Mouse (Mus musculus): ENCODE measurements around the gene Gsg1l. TPM values are rescaled to one million over a fixed set of nuclear protein-coding genes. Genes with fewer than 3 reads are reported as not detected.
A peak's percentile ranks its signal among the peaks of the same experiment; 100 is the strongest.

The Gsg1l gene
- polyA plus RNA-seq, 1 experiment from 2014 or later = 0.65 TPM

GRCm38 (mm10) chr7:125865234-125865633, 217.0 kb downstream of the Gsg1l start:
- Histone ChIP-seq H3K4me3 (ENCODE audit: low read depth, low read length) (no peak overlapping the region), H3K9me3 (ENCODE audit: control insufficient read depth, low read depth, low read length) (no peaks in the 10 kb centered on the region), H3K4me1 (ENCODE audit: control insufficient read depth, insufficient read depth, low read length) (peaks cover 23% of the 10 kb centered on the region; the same call in 1 of the 2 replicates), H3K36me3 (ENCODE audit: control insufficient read depth, insufficient read depth, low read length) (no peaks in the 10 kb centered on the region), H3K9ac (replicated peaks; ENCODE audit: low read depth, low read length) (no peak overlapping the region), H3K27ac (ENCODE audit: low read length) (no peak overlapping the region), H3K4me2 (replicated peaks; ENCODE audit: low read depth, low read length) (no peak overlapping the region), H3K27me3 (ENCODE audit: control insufficient read depth, insufficient read depth, low read length) (no peaks in the 10 kb centered on the region)
- WGBS = 40% methylated on average over 11 of the region's 11 CpGs
- peak; percentile 24; the same call in 1 of the 2 replicates for ATAC-seq (ENCODE audit: insufficient number of reproducible peaks, insufficient read depth, low FRiP score, low read depth)

GRCm38 (mm10) chr7:125864026-125864425, 218.2 kb downstream of the Gsg1l start:
- WGBS = 32% methylated on average over 1 of the region's 1 CpGs
- no peak overlapping the region for H3K9ac ChIP-seq (replicated peaks; ENCODE audit: low read depth, low read length)
- H3K36me3 ChIP-seq (ENCODE audit: control insufficient read depth, insufficient read depth, low read length) = no peaks in the 10 kb centered on the region
- no peaks in the 10 kb centered on the region for H3K9me3 ChIP-seq (ENCODE audit: control insufficient read depth, low read depth, low read length)
- H3K27ac ChIP-seq (ENCODE audit: low read length) = no peak overlapping the region
- H3K27me3 ChIP-seq (ENCODE audit: control insufficient read depth, insufficient read depth, low read length) = no peaks in the 10 kb centered on the region
- ATAC-seq (ENCODE audit: insufficient number of reproducible peaks, insufficient read depth, low FRiP score, low read depth) = no peak
- H3K4me3 ChIP-seq (ENCODE audit: low read depth, low read length) = no peak overlapping the region
- H3K4me2 ChIP-seq (replicated peaks; ENCODE audit: low read depth, low read length) = no peak overlapping the region
- H3K4me1 ChIP-seq (ENCODE audit: control insufficient read depth, insufficient read depth, low read length) = peaks cover 23% of the 10 kb centered on the region; the same call in 1 of the 2 replicates

- H3K4me3 ChIP-seq (ENCODE audit: low read depth, low read length) = no peak overlapping the region
- H3K36me3 ChIP-seq (ENCODE audit: control insufficient read depth, insufficient read depth, low read length) = no peaks in the 10 kb centered on the region
- H3K4me2 ChIP-seq (replicated peaks; ENCODE audit: low read depth, low read length) = no peak overlapping the region
- ATAC-seq (ENCODE audit: insufficient number of reproducible peaks, insufficient read depth, low FRiP score, low read depth) = no peak
- no peak overlapping the region for H3K27ac ChIP-seq (ENCODE audit: low read length)
- peaks cover 17% of the 10 kb centered on the region; the same call in 1 of the 2 replicates for H3K4me1 ChIP-seq (ENCODE audit: control insufficient read depth, insufficient read depth, low read length)
- no peaks in the 10 kb centered on the region for H3K27me3 ChIP-seq (ENCODE audit: control insufficient read depth, insufficient read depth, low read length)
- WGBS = 85% methylated on average over 9 of the region's 9 CpGs
- H3K9me3 ChIP-seq (ENCODE audit: control insufficient read depth, low read depth, low read length) = no peaks in the 10 kb centered on the region
- H3K9ac ChIP-seq (replicated peaks; ENCODE audit: low read depth, low read length) = no peak overlapping the region
Measured at GRCm38 (mm10) chr7:125860421-125860820, 221.8 kb downstream of the Gsg1l start.

GRCm38 (mm10) chr7:125859564-125859963, 222.6 kb downstream of the Gsg1l start:
- 85% methylated on average over 3 of the region's 3 CpGs for WGBS
- ATAC-seq (ENCODE audit: insufficient number of reproducible peaks, insufficient read depth, low FRiP score, low read depth) = no peak

GRCm38 (mm10) chr7:125847528-125847866, 234.7 kb downstream of the Gsg1l start:
- Histone ChIP-seq H3K27me3 (ENCODE audit: control insufficient read depth, insufficient read depth, low read length) (no peaks in the 10 kb centered on the region), H3K9ac (replicated peaks; ENCODE audit: low read depth, low read length) (no peak overlapping the region), H3K4me3 (ENCODE audit: low read depth, low read length) (no peak overlapping the region), H3K27ac (ENCODE audit: low read length) (no peak overlapping the region), H3K4me1 (ENCODE audit: control insufficient read depth, insufficient read depth, low read length) (no peaks in the 10 kb centered on the region), H3K4me2 (replicated peaks; ENCODE audit: low read depth, low read length) (no peak overlapping the region), H3K9me3 (ENCODE audit: control insufficient read depth, low read depth, low read length) (no peaks in the 10 kb centered on the region), H3K36me3 (ENCODE audit: control insufficient read depth, insufficient read depth, low read length) (no peaks in the 10 kb centered on the region; the same call in 1 of the 2 replicates)
- ATAC-seq (ENCODE audit: insufficient number of reproducible peaks, insufficient read depth, low FRiP score, low read depth) = no peak
- WGBS = 98% methylated on average over 2 of the region's 2 CpGs

More at GRCm38 (mm10) chr7:125859564-125859963, 222.6 kb downstream of the Gsg1l start:
- H3K27me3 ChIP-seq (ENCODE audit: control insufficient read depth, insufficient read depth, low read length) = no peaks in the 10 kb centered on the region
- peaks cover 11% of the 10 kb centered on the region; the same call in 1 of the 2 replicates for H3K4me1 ChIP-seq (ENCODE audit: control insufficient read depth, insufficient read depth, low read length)
- H3K9me3 ChIP-seq (ENCODE audit: control insufficient read depth, low read depth, low read length) = no peaks in the 10 kb centered on the region
- H3K36me3 ChIP-seq (ENCODE audit: control insufficient read depth, insufficient read depth, low read length) = no peaks in the 10 kb centered on the region
- H3K4me2 ChIP-seq (replicated peaks; ENCODE audit: low read depth, low read length) = no peak overlapping the region
- no peak overlapping the region for H3K9ac ChIP-seq (replicated peaks; ENCODE audit: low read depth, low read length)
- H3K27ac ChIP-seq (ENCODE audit: low read length) = no peak overlapping the region
- no peak overlapping the region for H3K4me3 ChIP-seq (ENCODE audit: low read depth, low read length)

- H3K4me1 ChIP-seq (ENCODE audit: control insufficient read depth, insufficient read depth, low read length) = no peaks in the 10 kb centered on the region
- H3K4me3 ChIP-seq (ENCODE audit: low read depth, low read length) = no peak overlapping the region
- ATAC-seq (ENCODE audit: insufficient number of reproducible peaks, insufficient read depth, low FRiP score, low read depth) = no peak
- H3K4me2 ChIP-seq (replicated peaks; ENCODE audit: low read depth, low read length) = no peak overlapping the region
- no peaks in the 10 kb centered on the region for H3K27me3 ChIP-seq (ENCODE audit: control insufficient read depth, insufficient read depth, low read length)
- no peak overlapping the region for H3K9ac ChIP-seq (replicated peaks; ENCODE audit: low read depth, low read length)
- 82% methylated on average over 8 of the region's 8 CpGs for WGBS
- H3K36me3 ChIP-seq (ENCODE audit: control insufficient read depth, insufficient read depth, low read length) = no peaks in the 10 kb centered on the region; the same call in 1 of the 2 replicates
- no peaks in the 10 kb centered on the region for H3K9me3 ChIP-seq (ENCODE audit: control insufficient read depth, low read depth, low read length)
- no peak overlapping the region for H3K27ac ChIP-seq (ENCODE audit: low read length)
Measured at GRCm38 (mm10) chr7:125846866-125847527, 235.2 kb downstream of the Gsg1l start.

GRCm38 (mm10) chr7:125845611-125846010, 236.6 kb downstream of the Gsg1l start:
- Histone ChIP-seq H3K4me2 (replicated peaks; ENCODE audit: low read depth, low read length) (no peak overlapping the region), H3K9me3 (ENCODE audit: control insufficient read depth, low read depth, low read length) (no peaks in the 10 kb centered on the region), H3K27ac (ENCODE audit: low read length) (no peak overlapping the region), H3K4me3 (ENCODE audit: low read depth, low read length) (no peak overlapping the region), H3K27me3 (ENCODE audit: control insufficient read depth, insufficient read depth, low read length) (no peaks in the 10 kb centered on the region), H3K36me3 (ENCODE audit: control insufficient read depth, insufficient read depth, low read length) (no peaks in the 10 kb centered on the region; the same call in 1 of the 2 replicates), H3K9ac (replicated peaks; ENCODE audit: low read depth, low read length) (no peak overlapping the region), H3K4me1 (ENCODE audit: control insufficient read depth, insufficient read depth, low read length) (no peaks in the 10 kb centered on the region)
- WGBS = 61% methylated on average over 1 of the region's 1 CpGs
- no peak for ATAC-seq (ENCODE audit: insufficient number of reproducible peaks, insufficient read depth, low FRiP score, low read depth)

GRCm38 (mm10) chr7:125838078-125838742, 244.0 kb downstream of the Gsg1l start:
- 51% methylated on average over 5 of the region's 5 CpGs for WGBS
- ATAC-seq (ENCODE audit: insufficient number of reproducible peaks, insufficient read depth, low FRiP score, low read depth) = no peak
- H3K9ac ChIP-seq (replicated peaks; ENCODE audit: low read depth, low read length) = no peak overlapping the region
- H3K27ac ChIP-seq (ENCODE audit: low read length) = no peak overlapping the region
- H3K27me3 ChIP-seq (ENCODE audit: control insufficient read depth, insufficient read depth, low read length) = no peaks in the 10 kb centered on the region
- H3K4me1 ChIP-seq (ENCODE audit: control insufficient read depth, insufficient read depth, low read length) = no peaks in the 10 kb centered on the region
- H3K4me2 ChIP-seq (replicated peaks; ENCODE audit: low read depth, low read length) = no peak overlapping the region
- 0 out of 2 replicates have a peak, but pooled peaks cover 2% of the 10 kb centered on the region for H3K9me3 ChIP-seq (ENCODE audit: control insufficient read depth, low read depth, low read length)
- no peaks in the 10 kb centered on the region for H3K36me3 ChIP-seq (ENCODE audit: control insufficient read depth, insufficient read depth, low read length)
- no peak overlapping the region for H3K4me3 ChIP-seq (ENCODE audit: low read depth, low read length)

All from stomach, embryonic 14.5 days (tissue).